8 mouse cellular contexts compared by ENCODE assay signal in genomic region chr13:69533405-69534333, GRCm38 (mm10). TPM values are rescaled to one million over a fixed set of nuclear protein-coding genes. Genes with fewer than 3 reads are reported as not detected.
DNase-seq lines count a peak whose midpoint lies in the region; ATAC-seq and TF ChIP-seq lines count a peak whose summit lies in the region.

TSS of gene Nsun2 (plus strand) at chr13:69533746.

- H3K27me3 ChIP-seq in embryonic facial prominence, embryonic 14.5 days (replicated peaks; ENCODE audit: control insufficient read depth, insufficient read depth, low read length) = no peaks in the 10 kb centered on the region
- H3K27me3 ChIP-seq in kidney, adult 2 months (replicated peaks; ENCODE audit: control insufficient read depth, insufficient read depth, low read length) = no peaks in the 10 kb centered on the region
- no peaks in the 10 kb centered on the region for H3K27me3 ChIP-seq in midbrain, postnatal 0 days (ENCODE audit: insufficient read depth, low read length)
- no peaks in the 10 kb centered on the region for H3K27me3 ChIP-seq in stomach, embryonic 14.5 days (ENCODE audit: control insufficient read depth, insufficient read depth, low read length)

- TF ChIP-seq POLR2A in kidney, adult 2 months (IDR thresholded peaks at IDR 0.05; ENCODE audit: low read depth, low read length) = no peak

- peak within 1 kb of the TSS; percentile 93 for H3K27ac ChIP-seq in embryonic facial prominence, embryonic 14.5 days (replicated peaks; ENCODE audit: low read depth, low read length)
- H3K27ac ChIP-seq in kidney, adult 2 months (ENCODE audit: insufficient read depth, low read depth, low read length) = peak within 1 kb of the TSS; percentile 79
- peak within 1 kb of the TSS; percentile 93 for H3K27ac ChIP-seq in midbrain, postnatal 0 days (ENCODE audit: low read depth, low read length)
- H3K27ac ChIP-seq in stomach, embryonic 14.5 days (ENCODE audit: low read length) = peak within 1 kb of the TSS; percentile 83

- no peaks in the 10 kb centered on the region for H3K9me3 ChIP-seq in embryonic facial prominence, embryonic 14.5 days (ENCODE audit: control insufficient read depth, low read length)
- H3K9me3 ChIP-seq in midbrain, postnatal 0 days (ENCODE audit: low read length) = no peaks in the 10 kb centered on the region
- no peaks in the 10 kb centered on the region for H3K9me3 ChIP-seq in stomach, embryonic 14.5 days (ENCODE audit: control insufficient read depth, low read depth, low read length)

- H3K9ac ChIP-seq in embryonic facial prominence, embryonic 14.5 days (ENCODE audit: low read depth, low read length) = peak within 1 kb of the TSS; percentile 89
- H3K9ac ChIP-seq in midbrain, postnatal 0 days (replicated peaks; ENCODE audit: low read length, poor library complexity, severe bottlenecking) = peak within 1 kb of the TSS; percentile 89
- peak within 1 kb of the TSS; percentile 92 for H3K9ac ChIP-seq in stomach, embryonic 14.5 days (replicated peaks; ENCODE audit: low read depth, low read length)

- H3K36me3 ChIP-seq in embryonic facial prominence, embryonic 14.5 days (ENCODE audit: control insufficient read depth, insufficient read depth, low read length) = peaks cover 18% of the 10 kb centered on the region; the same call in 1 of the 2 replicates
- H3K36me3 ChIP-seq in kidney, adult 2 months (ENCODE audit: control insufficient read depth, insufficient read depth, low read length) = no peaks in the 10 kb centered on the region
- H3K36me3 ChIP-seq in midbrain, postnatal 0 days (ENCODE audit: insufficient read depth, low read length) = no peaks in the 10 kb centered on the region
- peaks cover 6% of the 10 kb centered on the region; the same call in 1 of the 2 replicates for H3K36me3 ChIP-seq in stomach, embryonic 14.5 days (ENCODE audit: control insufficient read depth, insufficient read depth, low read length)

- no peak for ATAC-seq in embryonic facial prominence, embryonic 14.5 days (ENCODE audit: low read depth)
- peak; percentile 20 for ATAC-seq in midbrain, postnatal 0 days (ENCODE audit: low FRiP score)
- ATAC-seq in stomach, embryonic 14.5 days (ENCODE audit: insufficient number of reproducible peaks, insufficient read depth, low FRiP score, low read depth) = no peak

- peak within 1 kb of the TSS; percentile 94 for H3K4me3 ChIP-seq in embryonic facial prominence, embryonic 14.5 days (ENCODE audit: low read depth, low read length)
- H3K4me3 ChIP-seq in kidney, adult 2 months (ENCODE audit: insufficient read depth, low read depth, low read length) = peak within 1 kb of the TSS; percentile 87
- peak within 1 kb of the TSS; percentile 91 for H3K4me3 ChIP-seq in midbrain, postnatal 0 days (ENCODE audit: low read depth, low read length)
- peak within 1 kb of the TSS; percentile 97 for H3K4me3 ChIP-seq in stomach, embryonic 14.5 days (ENCODE audit: low read depth, low read length)

- 2% methylated on average over 11 of the region's 155 CpGs for WGBS in embryonic facial prominence, embryonic 14.5 days
- 7% methylated on average over 155 of the region's 155 CpGs for WGBS in kidney, adult 2 months
- whole genome bisulfite sequencing in midbrain, postnatal 0 days = under 1% methylated on average over 102 of the region's 155 CpGs
- WGBS in stomach, embryonic 14.5 days = under 1% methylated on average over 107 of the region's 155 CpGs

- peaks cover 38% of the 10 kb centered on the region for H3K4me1 ChIP-seq in embryonic facial prominence, embryonic 14.5 days (ENCODE audit: control insufficient read depth, insufficient read depth, low read length)
- peaks cover 30% of the 10 kb centered on the region; the same call in 1 of the 2 replicates for H3K4me1 ChIP-seq in kidney, adult 2 months (ENCODE audit: control insufficient read depth, insufficient read depth, low read length)
- peaks cover 35% of the 10 kb centered on the region for H3K4me1 ChIP-seq in midbrain, postnatal 0 days (ENCODE audit: insufficient read depth, low read length)
- peaks cover 32% of the 10 kb centered on the region for H3K4me1 ChIP-seq in stomach, embryonic 14.5 days (ENCODE audit: control insufficient read depth, insufficient read depth, low read length)

- TF ChIP-seq CTCF in kidney, adult 2 months (conservative IDR thresholded peaks at IDR 0.05; ENCODE audit: insufficient read depth, insufficient read length, low read depth, low read length) = no peak
- TF ChIP-seq CTCF in midbrain, postnatal 0 days (IDR thresholded peaks at IDR 0.05) = no peak

- H3K4me2 ChIP-seq in embryonic facial prominence, embryonic 14.5 days (ENCODE audit: low read depth, low read length) = peak within 1 kb of the TSS; percentile 86
- H3K4me2 ChIP-seq in midbrain, postnatal 0 days (ENCODE audit: low read depth, low read length, poor library complexity, severe bottlenecking) = peak within 1 kb of the TSS; percentile 88
- H3K4me2 ChIP-seq in stomach, embryonic 14.5 days (replicated peaks; ENCODE audit: low read depth, low read length) = peak within 1 kb of the TSS; percentile 61

- DNase-seq in 3134 (ENCODE audit: extremely low read depth, insufficient read length, low spot score) (peak; percentile 66), liver (peak; percentile 67)
- DNase-seq in adrenal gland, postnatal 14 days = peak; percentile 68
- DNase-seq in embryonic facial prominence, embryonic 14.5 days (ENCODE audit: low spot score) = peak; percentile 42
- no peak for DNase-seq in heart, adult 8-10 months (ENCODE audit: low spot score)
- peak; percentile 59 for DNase-seq in kidney, adult 2 months
- peak; percentile 46 for DNase-seq in midbrain, postnatal 0 days (ENCODE audit: low spot score)

RNA-seq across cellular contexts. Expression of gene Nsun2, which starts in this region (rescaled TPM):
- total RNA-seq in adrenal gland, postnatal 14 days (2021) = 87.3 and 89.0 TPM in 2 replicates
- 112 and 128 TPM in 2 replicates for polyA plus RNA-seq in embryonic facial prominence, embryonic 14.5 days (2014; fragmentation: Nextera tagmentation; extraction: Ambion mirVana)
- total RNA-seq in heart, adult 8-10 months (2022) = 10 to 100 TPM; 43.6 to 51.5 (median 47.4) TPM
- polyA plus RNA-seq in kidney, adult 2 months (2012; rRNA removed) = 47.9 and 51.6 TPM in 2 replicates
- 51.1 and 60.3 TPM in 2 replicates for total RNA-seq in midbrain, postnatal 0 days (2014; rRNA removed)
- 56.7 and 60.2 TPM in 2 replicates for polyA plus RNA-seq in midbrain, postnatal 0 days (2015; fragmentation: Nextera tagmentation; extraction: Ambion mirVana)
- polyA plus RNA-seq in stomach, embryonic 14.5 days (2014; fragmentation: Nextera tagmentation; extraction: Ambion mirVana) = 110 and 116 TPM in 2 replicates
